Mouse (Mus musculus): ENCODE data around the gene Igf2bp2. TPM values are rescaled to one million over a fixed set of nuclear protein-coding genes. Genes with fewer than 3 reads are reported as not detected.

Gene Igf2bp2
- polyA plus RNA-seq, 1 experiment from 2014 or later, result 102 TPM

GRCm38 (mm10) chr16:22140861-22141260 lies 22.2 kb downstream of the Igf2bp2 start:
- Histone ChIP-seq H3K4me2 (no peak overlapping the region), H3K27ac (ENCODE audit: low read depth, low read length) (no peak overlapping the region), H3K4me1 (ENCODE audit: control insufficient read depth, insufficient read depth, low read length) (peaks cover under 1% of the 10 kb centered on the region; the same call in 1 of the 2 replicates), H3K36me3 (ENCODE audit: control insufficient read depth, insufficient read depth, low read length) (no peaks in the 10 kb centered on the region), H3K4me3 (ENCODE audit: low read depth, low read length) (no peak overlapping the region), H3K27me3 (ENCODE audit: control insufficient read depth, insufficient read depth, low read length) (no peaks in the 10 kb centered on the region), H3K9me3 (replicated peaks; ENCODE audit: control insufficient read depth, low read length) (no peaks in the 10 kb centered on the region), H3K9ac (ENCODE audit: low read depth, low read length) (no peak overlapping the region)
- no peak for ATAC-seq (replicated peaks; ENCODE audit: insufficient number of reproducible peaks, low FRiP score, low TSS enrichment)
- WGBS (ENCODE audit: insufficient replicate concordance), result 87% methylated on average over 6 of the region's 6 CpGs

- Histone ChIP-seq H3K4me1 (ENCODE audit: control insufficient read depth, insufficient read depth, low read length) (peaks cover 3% of the 10 kb centered on the region; the same call in 1 of the 2 replicates), H3K27me3 (ENCODE audit: control insufficient read depth, insufficient read depth, low read length) (no peaks in the 10 kb centered on the region), H3K9ac (ENCODE audit: low read depth, low read length) (no peak overlapping the region), H3K36me3 (ENCODE audit: control insufficient read depth, insufficient read depth, low read length) (no peaks in the 10 kb centered on the region), H3K4me2 (no peak overlapping the region), H3K4me3 (ENCODE audit: low read depth, low read length) (no peak overlapping the region), H3K9me3 (replicated peaks; ENCODE audit: control insufficient read depth, low read length) (no peaks in the 10 kb centered on the region), H3K27ac (ENCODE audit: low read depth, low read length) (no peak overlapping the region)
- WGBS (ENCODE audit: insufficient replicate concordance), result 84% methylated on average over 5 of the region's 5 CpGs
- ATAC-seq (replicated peaks; ENCODE audit: insufficient number of reproducible peaks, low FRiP score, low TSS enrichment), result no peak
These were observed 23.3 kb downstream of the Igf2bp2 start for GRCm38 (mm10) chr16:22139821-22140220.

GRCm38 (mm10) chr16:22136198-22136597 lies 26.9 kb downstream of the Igf2bp2 start:
- H3K4me3 ChIP-seq (ENCODE audit: low read depth, low read length), result no peak overlapping the region
- no peaks in the 10 kb centered on the region for H3K36me3 ChIP-seq (ENCODE audit: control insufficient read depth, insufficient read depth, low read length)
- peaks cover 7% of the 10 kb centered on the region; the same call in 1 of the 2 replicates for H3K4me1 ChIP-seq (ENCODE audit: control insufficient read depth, insufficient read depth, low read length)
- H3K27me3 ChIP-seq (ENCODE audit: control insufficient read depth, insufficient read depth, low read length), result no peaks in the 10 kb centered on the region
- no peak overlapping the region for H3K9ac ChIP-seq (ENCODE audit: low read depth, low read length)
- no peak for ATAC-seq (replicated peaks; ENCODE audit: insufficient number of reproducible peaks, low FRiP score, low TSS enrichment)
- 84% methylated on average over 5 of the region's 5 CpGs for WGBS (ENCODE audit: insufficient replicate concordance)
- H3K27ac ChIP-seq (ENCODE audit: low read depth, low read length), result no peak overlapping the region
- H3K4me2 ChIP-seq, result no peak overlapping the region
- H3K9me3 ChIP-seq (replicated peaks; ENCODE audit: control insufficient read depth, low read length), result no peaks in the 10 kb centered on the region

DNA sequence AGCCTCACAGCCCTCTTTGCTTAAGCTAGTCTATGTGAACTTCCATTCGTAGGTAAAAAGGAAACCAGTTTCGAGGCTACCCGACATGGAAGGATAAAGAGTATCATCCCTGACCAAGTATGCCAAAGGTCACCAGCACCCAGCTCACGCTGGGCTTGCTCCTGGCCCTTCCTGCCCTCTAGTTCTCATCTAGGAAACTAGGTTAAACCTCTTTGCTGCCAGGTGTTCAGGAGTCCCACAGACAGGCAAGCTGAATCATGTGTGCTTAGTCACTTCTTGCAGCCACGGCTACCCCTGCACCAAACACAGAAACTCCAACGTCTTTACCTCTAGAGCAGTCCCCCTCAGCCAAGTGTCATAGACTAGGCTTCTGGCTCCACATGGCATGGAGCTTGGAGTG lies 31.8 kb downstream of the Igf2bp2 start:
- no peak for ATAC-seq (replicated peaks; ENCODE audit: insufficient number of reproducible peaks, low FRiP score, low TSS enrichment)
- WGBS (ENCODE audit: insufficient replicate concordance), result 78% methylated on average over 6 of the region's 6 CpGs
- no peaks in the 10 kb centered on the region for H3K27me3 ChIP-seq (ENCODE audit: control insufficient read depth, insufficient read depth, low read length)
- no peak overlapping the region for H3K9ac ChIP-seq (ENCODE audit: low read depth, low read length)
- no peak overlapping the region for H3K4me3 ChIP-seq (ENCODE audit: low read depth, low read length)
- no peak overlapping the region for H3K4me2 ChIP-seq
- no peak overlapping the region for H3K27ac ChIP-seq (ENCODE audit: low read depth, low read length)
- no peaks in the 10 kb centered on the region for H3K36me3 ChIP-seq (ENCODE audit: control insufficient read depth, insufficient read depth, low read length)
- peaks cover 7% of the 10 kb centered on the region; the same call in 1 of the 2 replicates for H3K4me1 ChIP-seq (ENCODE audit: control insufficient read depth, insufficient read depth, low read length)
- H3K9me3 ChIP-seq (replicated peaks; ENCODE audit: control insufficient read depth, low read length), result no peaks in the 10 kb centered on the region

DNA sequence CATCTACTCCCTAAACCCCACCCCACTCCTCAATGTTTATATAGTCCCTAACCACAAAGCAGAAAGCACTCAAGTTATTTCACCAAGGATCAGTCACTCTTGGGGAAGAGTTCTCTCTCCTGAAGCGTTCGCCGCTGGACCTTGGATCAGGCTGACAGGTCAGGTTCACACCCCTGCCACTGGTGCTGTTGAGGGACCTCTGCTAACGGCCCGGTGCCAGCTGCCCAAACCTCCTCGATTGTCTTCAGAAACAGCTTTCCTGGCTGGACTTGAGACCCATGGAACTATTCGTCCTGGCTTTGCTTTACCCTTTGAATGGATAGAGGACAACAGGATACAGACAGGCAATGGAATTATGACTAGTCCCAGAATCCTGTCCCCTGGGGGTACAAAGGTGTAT lies 33.6 kb downstream of the Igf2bp2 start:
- 90% methylated on average over 7 of the region's 7 CpGs for WGBS (ENCODE audit: insufficient replicate concordance)
- no peak for ATAC-seq (replicated peaks; ENCODE audit: insufficient number of reproducible peaks, low FRiP score, low TSS enrichment)
- Histone ChIP-seq H3K27me3 (ENCODE audit: control insufficient read depth, insufficient read depth, low read length) (no peaks in the 10 kb centered on the region), H3K4me1 (ENCODE audit: control insufficient read depth, insufficient read depth, low read length) (peaks cover 7% of the 10 kb centered on the region), H3K4me2 (no peak overlapping the region), H3K9me3 (replicated peaks; ENCODE audit: control insufficient read depth, low read length) (no peaks in the 10 kb centered on the region), H3K27ac (ENCODE audit: low read depth, low read length) (no peak overlapping the region), H3K36me3 (ENCODE audit: control insufficient read depth, insufficient read depth, low read length) (no peaks in the 10 kb centered on the region), H3K4me3 (ENCODE audit: low read depth, low read length) (no peak overlapping the region), H3K9ac (ENCODE audit: low read depth, low read length) (no peak overlapping the region)

GRCm38 (mm10) chr16:22128595-22128994 lies 34.5 kb downstream of the Igf2bp2 start:
- no peak overlapping the region for H3K4me3 ChIP-seq (ENCODE audit: low read depth, low read length)
- H3K27me3 ChIP-seq (ENCODE audit: control insufficient read depth, insufficient read depth, low read length), result no peaks in the 10 kb centered on the region
- no peak overlapping the region for H3K4me2 ChIP-seq
- 94% methylated on average over 2 of the region's 2 CpGs for WGBS (ENCODE audit: insufficient replicate concordance)
- H3K9ac ChIP-seq (ENCODE audit: low read depth, low read length), result no peak overlapping the region
- H3K4me1 ChIP-seq (ENCODE audit: control insufficient read depth, insufficient read depth, low read length), result peaks cover 11% of the 10 kb centered on the region
- H3K27ac ChIP-seq (ENCODE audit: low read depth, low read length), result no peak overlapping the region
- ATAC-seq (replicated peaks; ENCODE audit: insufficient number of reproducible peaks, low FRiP score, low TSS enrichment), result no peak
- H3K36me3 ChIP-seq (ENCODE audit: control insufficient read depth, insufficient read depth, low read length), result no peaks in the 10 kb centered on the region
- H3K9me3 ChIP-seq (replicated peaks; ENCODE audit: control insufficient read depth, low read length), result no peaks in the 10 kb centered on the region

GRCm38 (mm10) chr16:22127806-22128205 lies 35.3 kb downstream of the Igf2bp2 start:
- H3K9me3 ChIP-seq (replicated peaks; ENCODE audit: control insufficient read depth, low read length), result no peaks in the 10 kb centered on the region
- H3K36me3 ChIP-seq (ENCODE audit: control insufficient read depth, insufficient read depth, low read length), result no peaks in the 10 kb centered on the region
- H3K9ac ChIP-seq (ENCODE audit: low read depth, low read length), result no peak overlapping the region
- H3K4me1 ChIP-seq (ENCODE audit: control insufficient read depth, insufficient read depth, low read length), result peaks cover 7% of the 10 kb centered on the region; the same call in 1 of the 2 replicates
- no peak overlapping the region for H3K4me2 ChIP-seq
- WGBS (ENCODE audit: insufficient replicate concordance), result 90% methylated on average over 5 of the region's 5 CpGs
- no peak overlapping the region for H3K4me3 ChIP-seq (ENCODE audit: low read depth, low read length)
- H3K27me3 ChIP-seq (ENCODE audit: control insufficient read depth, insufficient read depth, low read length), result no peaks in the 10 kb centered on the region
- no peak for ATAC-seq (replicated peaks; ENCODE audit: insufficient number of reproducible peaks, low FRiP score, low TSS enrichment)
- no peak overlapping the region for H3K27ac ChIP-seq (ENCODE audit: low read depth, low read length)

DNA sequence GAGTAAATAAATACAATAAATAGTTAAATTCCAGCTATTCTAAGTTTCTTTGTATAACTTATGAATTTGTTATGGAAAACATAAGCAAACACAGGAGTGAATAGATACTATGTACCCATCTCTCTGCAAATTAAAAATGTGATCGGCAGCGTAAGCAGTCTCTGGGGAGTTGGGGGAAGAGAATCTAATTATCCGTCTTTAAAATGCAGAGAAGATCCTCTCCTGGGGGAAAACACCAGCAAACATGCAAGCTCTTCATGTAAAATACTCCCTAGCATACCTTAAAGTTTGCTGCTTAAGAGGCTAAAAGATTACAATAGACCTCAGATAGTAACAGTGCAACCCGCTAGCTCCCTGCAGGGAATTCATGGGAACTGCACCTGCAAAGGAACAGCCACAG lies 36.2 kb downstream of the Igf2bp2 start:
- no peaks in the 10 kb centered on the region for H3K9me3 ChIP-seq (replicated peaks; ENCODE audit: control insufficient read depth, low read length)
- no peak overlapping the region for H3K27ac ChIP-seq (ENCODE audit: low read depth, low read length)
- ATAC-seq (replicated peaks; ENCODE audit: insufficient number of reproducible peaks, low FRiP score, low TSS enrichment), result no peak
- no peak overlapping the region for H3K4me3 ChIP-seq (ENCODE audit: low read depth, low read length)
- no peak overlapping the region for H3K4me2 ChIP-seq
- no peak overlapping the region for H3K9ac ChIP-seq (ENCODE audit: low read depth, low read length)
- 93% methylated on average over 4 of the region's 4 CpGs for WGBS (ENCODE audit: insufficient replicate concordance)
- no peaks in the 10 kb centered on the region for H3K27me3 ChIP-seq (ENCODE audit: control insufficient read depth, insufficient read depth, low read length)
- H3K36me3 ChIP-seq (ENCODE audit: control insufficient read depth, insufficient read depth, low read length), result no peaks in the 10 kb centered on the region
- H3K4me1 ChIP-seq (ENCODE audit: control insufficient read depth, insufficient read depth, low read length), result peaks cover 7% of the 10 kb centered on the region; the same call in 1 of the 2 replicates

DNA sequence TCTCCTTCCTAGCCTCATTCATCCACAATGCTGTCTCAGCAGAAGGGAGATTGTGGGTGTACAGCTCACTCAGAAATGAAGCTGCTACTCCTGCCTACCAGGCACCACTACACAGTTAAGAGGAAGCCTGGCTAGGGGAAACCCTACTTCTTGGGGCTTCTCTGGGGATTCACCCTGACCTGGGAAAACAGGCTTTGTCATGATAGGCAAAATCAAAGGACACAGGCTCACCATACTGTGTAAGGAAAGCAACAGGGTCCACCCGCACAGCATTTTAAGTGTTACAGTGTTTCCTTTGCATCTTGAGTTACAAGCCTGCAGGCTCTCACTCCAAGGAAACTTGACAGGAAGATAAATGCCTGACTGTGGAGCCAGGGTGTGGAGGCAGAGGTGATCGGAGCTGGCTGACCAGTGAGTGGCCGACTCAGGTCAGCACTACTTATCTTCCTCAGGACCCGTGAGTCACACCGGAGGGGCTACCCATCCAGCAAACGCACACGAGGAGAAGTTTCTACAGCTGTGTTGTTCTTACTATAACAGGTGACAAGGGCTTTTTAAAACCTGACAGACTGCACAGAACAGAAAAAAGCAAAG lies 38.7 kb downstream of the Igf2bp2 start:
- ATAC-seq (replicated peaks; ENCODE audit: insufficient number of reproducible peaks, low FRiP score, low TSS enrichment), result no peak
- peaks cover 3% of the 10 kb centered on the region; the same call in 1 of the 2 replicates for H3K36me3 ChIP-seq (ENCODE audit: control insufficient read depth, insufficient read depth, low read length)
- no peak overlapping the region for H3K9ac ChIP-seq (ENCODE audit: low read depth, low read length)

More for the DNA sequence above, 38.7 kb downstream of the Igf2bp2 start:
- H3K4me2 ChIP-seq, result no peak overlapping the region
- 18% methylated on average over 7 of the region's 7 CpGs for WGBS (ENCODE audit: insufficient replicate concordance)
- peaks cover 24% of the 10 kb centered on the region for H3K4me1 ChIP-seq (ENCODE audit: control insufficient read depth, insufficient read depth, low read length)
- H3K27me3 ChIP-seq (ENCODE audit: control insufficient read depth, insufficient read depth, low read length), result no peaks in the 10 kb centered on the region
- H3K27ac ChIP-seq (ENCODE audit: low read depth, low read length), result no peak overlapping the region
- H3K9me3 ChIP-seq (replicated peaks; ENCODE audit: control insufficient read depth, low read length), result no peaks in the 10 kb centered on the region
- H3K4me3 ChIP-seq (ENCODE audit: low read depth, low read length), result no peak overlapping the region
